Mouse (Mus musculus) spleen, postnatal 36 days (tissue): ENCODE measurements around the gene Abcf3.

Experiments used
- DNase-seq, 2 experiments: peaks; one replicate each; pipeline ENCODE4 v3.0.0; 2022; ENCODE audit warnings: low spot score in 2 of 2, mixed read lengths in 1 of 2

Abcf3 gene

GRCm38 (mm10) chr16:20540438-20540837, 7.9 kb upstream of the Abcf3 start:
- DNase-seq: no peak

GRCm38 (mm10) chr16:20545696-20546095, 2.7 kb upstream of the Abcf3 start:
- DNase-seq: no peak

GRCm38 (mm10) chr16:20547423-20547822, 954 bp upstream of the Abcf3 start:
- no peak for DNase-seq

GRCm38 (mm10) chr16:20549161-20549560, 784 bp downstream of the Abcf3 start:
- no peak for DNase-seq

GRCm38 (mm10) chr16:20551691-20552090, 3.3 kb downstream of the Abcf3 start:
- no peak for DNase-seq

GRCm38 (mm10) chr16:20552594-20552993, 4.2 kb downstream of the Abcf3 start:
- DNase-seq: no peak

- DNase-seq: no peak
Measured at GRCm38 (mm10) chr16:20555000-20555399, 6.6 kb downstream of the Abcf3 start.

- DNase-seq: no peak
Measured at GRCm38 (mm10) chr16:20557381-20557780, 9.0 kb downstream of the Abcf3 start.

- DNase-seq: no peak
Measured at GRCm38 (mm10) chr16:20565075-20565474, 16.7 kb downstream of the Abcf3 start.

- no peak for DNase-seq
Measured at GRCm38 (mm10) chr16:20589366-20589938, 41.1 kb downstream of the Abcf3 start, which contains the start of gene Vwa5b2. Gene Vwa5b2 (plus strand): TSS chr16:20589471.

- no peak for DNase-seq
Measured at GRCm38 (mm10) chr16:20589939-20590679, 41.7 kb downstream of the Abcf3 start.

- no peak for DNase-seq
Measured at GRCm38 (mm10) chr16:20590680-20591038, 42.3 kb downstream of the Abcf3 start.

- DNase-seq: no peak
Measured at GRCm38 (mm10) chr16:20591076-20591705, 42.8 kb downstream of the Abcf3 start.

- no peak for DNase-seq
Measured at GRCm38 (mm10) chr16:20595060-20595673, 46.8 kb downstream of the Abcf3 start.

GRCm38 (mm10) chr16:20595737-20596136, 47.4 kb downstream of the Abcf3 start:
- no peak for DNase-seq

- no peak for DNase-seq
Measured at GRCm38 (mm10) chr16:20596687-20597441, 48.5 kb downstream of the Abcf3 start.

GRCm38 (mm10) chr16:20600511-20600910, 52.1 kb downstream of the Abcf3 start:
- DNase-seq: no peak

GRCm38 (mm10) chr16:20604705-20605104, 56.3 kb downstream of the Abcf3 start:
- DNase-seq: no peak

- peak; percentile 69 to 72 for DNase-seq
Measured at GRCm38 (mm10) chr16:20610501-20611356, 62.4 kb downstream of the Abcf3 start.
